Mouse (Mus musculus): ENCODE results near the gene Gpatch2. TPM values are rescaled to one million over a fixed set of nuclear protein-coding genes. Genes with fewer than 3 reads are reported as not detected.

Gpatch2 gene
- polyA plus RNA-seq, 1 experiment, result 9.9 TPM

DNA sequence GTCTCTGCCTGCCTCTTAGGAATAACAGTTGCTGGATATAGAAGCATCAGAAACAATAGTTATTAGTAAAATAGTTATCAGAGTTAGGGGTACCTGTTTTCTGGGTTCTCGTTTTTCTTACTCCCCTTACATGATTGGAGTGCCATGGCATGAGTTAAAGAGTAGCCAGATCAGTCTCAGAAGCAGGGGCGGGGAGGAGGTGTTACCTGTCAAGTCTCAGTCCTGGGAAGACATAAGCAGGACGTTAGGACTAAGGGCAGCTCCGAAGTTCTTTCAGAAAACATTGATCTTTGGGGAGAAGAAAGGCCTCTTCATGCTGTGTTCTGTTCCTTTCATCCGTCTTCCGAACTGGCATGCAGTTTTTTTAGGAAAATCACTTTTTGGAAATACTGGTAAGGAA is 5.4 kb downstream of the Gpatch2 start:
- Histone ChIP-seq H3K4me3 (replicated peaks; ENCODE audit: extremely low read depth, low read depth, low read length) (no peak overlapping the region), H3K4me1 (ENCODE audit: control insufficient read depth, insufficient read depth, low read length) (0 out of 2 replicates have a peak, but pooled peaks cover 2% of the 10 kb centered on the region)
- TF ChIP-seq CTCF (IDR thresholded peaks at IDR 0.05; ENCODE audit: insufficient read depth, low read length) (no peak), POLR2A (IDR thresholded peaks at IDR 0.05; ENCODE audit: borderline replicate concordance, extremely low read depth, low read depth, low read length) (no peak)
- WGBS, result 78% methylated on average over 6 of the region's 6 CpGs
- no peak for DNase-seq

DNA sequence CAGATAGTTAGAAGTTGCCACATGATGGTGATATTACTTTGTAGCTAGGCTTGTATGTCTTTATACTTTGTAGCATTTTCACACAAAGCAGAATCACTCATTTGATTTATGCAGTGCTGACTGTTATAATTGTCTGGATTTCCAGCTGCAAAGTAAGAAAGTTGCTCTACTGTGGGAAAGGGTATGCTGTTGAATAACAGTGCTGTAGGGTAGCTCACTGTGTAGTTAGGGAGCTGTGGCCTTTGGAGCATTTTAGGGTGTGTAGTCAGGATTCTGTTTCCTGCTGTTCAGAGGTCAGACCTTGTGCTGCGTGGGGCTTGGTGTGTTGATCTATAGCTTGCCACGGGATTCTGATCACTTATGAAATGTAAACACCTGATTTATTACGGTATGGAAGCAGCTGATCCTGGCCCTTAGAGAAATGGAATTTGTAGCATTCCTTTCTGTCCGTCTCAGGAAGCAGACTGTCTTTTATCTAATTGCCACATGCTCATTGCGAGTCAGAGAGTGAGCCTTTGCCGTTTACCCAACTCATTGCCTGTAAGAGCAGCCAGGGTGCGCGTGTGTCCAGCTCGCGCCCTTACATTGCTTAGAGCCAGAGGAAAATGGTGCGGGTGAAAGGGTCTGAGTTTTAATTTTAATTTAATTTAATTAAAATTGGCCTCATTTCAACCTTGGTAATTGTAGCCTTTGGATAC is 11.2 kb downstream of the Gpatch2 start:
- TF ChIP-seq POLR2A (IDR thresholded peaks at IDR 0.05; ENCODE audit: borderline replicate concordance, extremely low read depth, low read depth, low read length), result no peak
- no peak for TF ChIP-seq CTCF (IDR thresholded peaks at IDR 0.05; ENCODE audit: insufficient read depth, low read length)
- no peak for DNase-seq
- no peak overlapping the region for H3K4me3 ChIP-seq (replicated peaks; ENCODE audit: extremely low read depth, low read depth, low read length)
- WGBS, result 51% methylated on average over 11 of the region's 11 CpGs
- H3K4me1 ChIP-seq (ENCODE audit: control insufficient read depth, insufficient read depth, low read length), result peaks cover 11% of the 10 kb centered on the region

DNA sequence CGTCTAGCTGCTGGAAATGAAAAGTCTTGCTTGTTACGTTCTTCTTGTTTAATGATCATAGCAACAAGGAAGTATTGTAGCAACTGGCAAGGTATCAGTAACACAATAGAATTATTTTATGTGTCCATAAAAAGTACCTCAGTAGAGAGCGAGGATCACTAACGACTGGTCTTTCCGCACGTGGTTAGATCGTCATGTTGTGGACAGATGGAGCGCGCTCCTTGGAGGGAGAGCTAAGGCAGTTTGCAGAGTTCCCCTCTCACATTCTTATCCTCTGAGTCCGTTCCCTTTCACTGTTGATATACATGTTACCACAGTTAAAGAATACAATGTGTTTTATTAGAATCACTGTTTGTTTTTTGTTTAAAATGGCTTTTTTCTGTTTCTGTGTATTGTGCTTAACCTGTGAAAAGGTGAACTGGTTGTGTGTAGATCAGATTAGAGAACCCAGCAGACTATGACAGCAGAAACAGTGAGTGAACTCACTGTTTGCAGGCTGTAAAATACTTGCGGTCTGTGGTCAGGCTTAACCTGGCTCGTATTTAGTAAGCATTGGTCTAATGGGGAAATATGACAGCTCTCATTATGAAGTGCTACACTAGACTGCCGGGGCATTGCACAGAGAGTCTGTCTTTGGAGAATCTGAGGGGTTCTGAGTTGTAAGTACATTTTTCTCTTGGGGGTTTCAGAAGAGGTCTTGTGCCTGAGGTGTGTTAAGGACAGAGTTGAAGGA is 13.3 kb downstream of the Gpatch2 start:
- 69% methylated on average over 13 of the region's 13 CpGs for WGBS
- H3K4me3 ChIP-seq (replicated peaks; ENCODE audit: extremely low read depth, low read depth, low read length), result no peak overlapping the region
- DNase-seq, result no peak
- peaks cover 11% of the 10 kb centered on the region for H3K4me1 ChIP-seq (ENCODE audit: control insufficient read depth, insufficient read depth, low read length)
- TF ChIP-seq CTCF (IDR thresholded peaks at IDR 0.05; ENCODE audit: insufficient read depth, low read length) (no peak), POLR2A (IDR thresholded peaks at IDR 0.05; ENCODE audit: borderline replicate concordance, extremely low read depth, low read depth, low read length) (no peak)

DNA sequence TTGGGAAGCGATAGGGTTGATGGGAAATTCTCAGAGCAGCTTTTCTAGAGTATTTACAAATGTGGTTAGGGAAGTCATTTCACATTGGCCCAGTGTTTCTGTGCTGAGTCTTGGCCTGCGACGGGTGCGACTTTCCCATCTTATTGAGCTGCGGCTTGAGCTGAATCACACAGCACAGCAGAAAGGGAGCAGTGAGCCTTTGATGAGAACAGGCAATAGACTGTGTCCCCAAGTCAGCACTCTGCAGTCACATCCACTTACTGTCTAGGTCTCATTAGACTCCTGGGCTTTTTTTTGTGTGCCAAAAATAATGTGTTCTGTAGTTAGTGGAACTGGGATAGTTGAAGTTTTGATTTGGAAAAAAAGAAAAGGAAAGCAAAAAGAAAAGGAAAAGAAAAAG is 14.9 kb downstream of the Gpatch2 start:
- H3K4me1 ChIP-seq (ENCODE audit: control insufficient read depth, insufficient read depth, low read length), result peaks cover 11% of the 10 kb centered on the region
- TF ChIP-seq CTCF (IDR thresholded peaks at IDR 0.05; ENCODE audit: insufficient read depth, low read length), result no peak
- TF ChIP-seq POLR2A (IDR thresholded peaks at IDR 0.05; ENCODE audit: borderline replicate concordance, extremely low read depth, low read depth, low read length), result no peak
- H3K4me3 ChIP-seq (replicated peaks; ENCODE audit: extremely low read depth, low read depth, low read length), result no peak overlapping the region
- no peak for DNase-seq
- WGBS, result 90% methylated on average over 5 of the region's 5 CpGs

DNA sequence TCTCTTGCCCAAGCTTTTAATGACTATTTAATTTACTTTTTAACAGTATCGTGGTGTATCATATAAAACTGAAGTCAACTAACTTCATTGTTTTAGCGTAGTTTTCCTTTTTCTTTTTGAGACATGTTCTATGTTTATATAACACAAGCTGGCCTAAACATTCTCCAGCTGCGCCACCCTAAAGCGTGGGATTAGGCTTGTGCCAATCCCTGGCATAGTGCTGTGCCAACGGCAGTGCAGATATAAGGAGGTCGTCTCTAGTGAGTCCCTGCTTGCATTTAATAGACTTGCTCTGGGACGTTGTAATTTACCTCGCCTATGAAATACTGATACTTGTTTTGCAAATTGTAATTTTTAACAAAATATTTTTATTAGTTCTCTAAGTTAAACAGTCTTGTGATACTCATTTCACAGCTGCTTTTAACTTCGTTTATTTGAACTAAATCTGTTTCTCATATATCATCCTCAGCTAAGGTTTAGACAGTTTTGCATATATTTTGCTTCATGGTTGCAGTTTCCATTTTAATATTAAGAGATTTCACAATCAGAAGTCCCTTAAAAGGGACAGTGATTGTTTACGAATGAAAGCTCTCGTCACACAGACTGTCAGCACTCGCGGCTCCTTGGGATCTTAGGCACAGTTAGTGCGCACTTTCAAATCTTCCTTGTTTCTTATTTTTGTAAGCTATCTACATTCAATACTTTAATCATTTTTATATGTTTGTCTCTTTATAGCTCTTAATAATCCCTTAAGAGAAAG is 17.1 kb downstream of the Gpatch2 start:
- Histone ChIP-seq H3K4me3 (replicated peaks; ENCODE audit: extremely low read depth, low read depth, low read length) (no peak overlapping the region), H3K4me1 (ENCODE audit: control insufficient read depth, insufficient read depth, low read length) (no peaks in the 10 kb centered on the region; the same call in 1 of the 2 replicates)
- DNase-seq, result no peak
- WGBS, result 64% methylated on average over 14 of the region's 14 CpGs
- no peak for TF ChIP-seq CTCF (IDR thresholded peaks at IDR 0.05; ENCODE audit: insufficient read depth, low read length)
- no peak for TF ChIP-seq POLR2A (IDR thresholded peaks at IDR 0.05; ENCODE audit: borderline replicate concordance, extremely low read depth, low read depth, low read length)

DNA sequence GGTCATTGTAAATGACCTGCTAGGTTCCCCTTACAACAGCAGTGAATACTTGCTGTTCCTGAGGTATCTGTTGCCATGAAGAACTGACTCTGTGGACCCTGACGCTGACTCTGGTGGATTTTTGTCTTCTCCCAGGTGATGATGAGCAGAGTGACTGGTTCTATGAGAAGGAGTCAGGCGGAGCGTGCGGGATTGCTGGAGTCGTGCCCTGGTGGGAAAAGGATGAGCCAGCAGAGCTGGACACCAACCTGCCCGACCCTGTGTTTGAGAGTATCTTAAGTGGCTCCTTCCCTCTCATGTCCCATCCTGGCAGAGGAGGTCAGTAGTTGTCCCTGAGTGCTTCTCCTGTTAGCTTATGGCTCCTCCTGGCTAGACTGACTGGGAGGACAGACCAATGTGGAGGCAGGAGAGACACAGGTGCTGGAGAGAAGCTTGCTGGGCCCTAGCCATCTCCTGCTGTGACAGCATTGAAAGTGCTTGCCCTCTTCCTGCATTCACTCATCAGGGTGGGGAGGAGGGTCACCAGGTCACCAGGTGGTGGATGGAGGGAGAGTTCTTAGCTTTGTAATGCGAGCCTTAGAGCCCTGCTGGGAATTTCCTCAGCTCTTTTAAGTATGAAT is 17.8 kb downstream of the Gpatch2 start:
- Histone ChIP-seq H3K4me3 (replicated peaks; ENCODE audit: extremely low read depth, low read depth, low read length) (no peak overlapping the region), H3K4me1 (ENCODE audit: control insufficient read depth, insufficient read depth, low read length) (no peaks in the 10 kb centered on the region)
- 72% methylated on average over 7 of the region's 7 CpGs for WGBS
- no peak for DNase-seq
- no peak for TF ChIP-seq CTCF (IDR thresholded peaks at IDR 0.05; ENCODE audit: insufficient read depth, low read length)
- no peak for TF ChIP-seq POLR2A (IDR thresholded peaks at IDR 0.05; ENCODE audit: borderline replicate concordance, extremely low read depth, low read depth, low read length)

DNA sequence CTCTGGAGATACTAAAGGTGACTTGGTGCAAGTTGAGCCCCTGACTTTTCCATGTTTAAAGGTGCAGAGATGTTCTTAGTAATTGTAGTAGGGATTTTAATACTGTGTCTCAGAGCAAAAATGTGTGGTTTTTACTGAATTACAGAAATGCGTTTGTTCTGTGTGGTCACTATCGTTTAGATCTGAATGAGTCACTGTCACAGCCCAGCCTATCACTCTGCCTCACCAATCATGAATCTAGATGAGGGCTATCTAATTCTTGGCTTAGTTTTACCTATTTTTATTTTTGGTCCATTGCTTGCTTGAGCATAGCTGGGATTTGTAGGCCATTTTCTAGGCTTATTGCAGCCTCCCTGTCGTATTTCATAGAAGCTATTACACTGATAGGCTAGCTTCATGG is 19.9 kb downstream of the Gpatch2 start:
- Histone ChIP-seq H3K4me1 (ENCODE audit: control insufficient read depth, insufficient read depth, low read length) (no peaks in the 10 kb centered on the region), H3K4me3 (replicated peaks; ENCODE audit: extremely low read depth, low read depth, low read length) (no peak overlapping the region)
- 91% methylated on average over 3 of the region's 3 CpGs for WGBS
- TF ChIP-seq CTCF (IDR thresholded peaks at IDR 0.05; ENCODE audit: insufficient read depth, low read length) (no peak), POLR2A (IDR thresholded peaks at IDR 0.05; ENCODE audit: borderline replicate concordance, extremely low read depth, low read depth, low read length) (no peak)
- DNase-seq, result no peak

DNA sequence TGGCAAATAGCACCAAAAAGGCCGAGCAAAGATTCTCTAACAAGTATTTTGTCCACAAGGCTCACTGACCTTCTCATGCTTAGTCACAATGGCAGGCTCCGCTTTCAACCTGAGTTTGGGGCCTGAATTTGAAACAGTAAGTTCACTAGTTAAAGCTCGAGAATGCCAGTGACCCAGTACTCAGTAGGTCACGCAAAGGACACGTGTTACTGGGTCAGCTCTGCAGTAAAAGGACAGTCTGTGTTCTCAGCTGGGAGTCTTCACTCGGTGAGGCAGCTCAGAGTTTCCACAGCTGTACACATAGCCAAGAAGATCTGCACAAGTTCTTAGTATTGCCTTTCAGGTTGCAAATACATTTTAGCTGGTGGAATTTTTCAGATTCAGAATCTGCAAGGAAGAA is 21.0 kb downstream of the Gpatch2 start:
- no peak for DNase-seq
- TF ChIP-seq POLR2A (IDR thresholded peaks at IDR 0.05; ENCODE audit: borderline replicate concordance, extremely low read depth, low read depth, low read length) (no peak), CTCF (IDR thresholded peaks at IDR 0.05; ENCODE audit: insufficient read depth, low read length) (no peak)
- H3K4me3 ChIP-seq (replicated peaks; ENCODE audit: extremely low read depth, low read depth, low read length), result no peak overlapping the region
- 79% methylated on average over 6 of the region's 6 CpGs for WGBS
- no peaks in the 10 kb centered on the region for H3K4me1 ChIP-seq (ENCODE audit: control insufficient read depth, insufficient read depth, low read length)

DNA sequence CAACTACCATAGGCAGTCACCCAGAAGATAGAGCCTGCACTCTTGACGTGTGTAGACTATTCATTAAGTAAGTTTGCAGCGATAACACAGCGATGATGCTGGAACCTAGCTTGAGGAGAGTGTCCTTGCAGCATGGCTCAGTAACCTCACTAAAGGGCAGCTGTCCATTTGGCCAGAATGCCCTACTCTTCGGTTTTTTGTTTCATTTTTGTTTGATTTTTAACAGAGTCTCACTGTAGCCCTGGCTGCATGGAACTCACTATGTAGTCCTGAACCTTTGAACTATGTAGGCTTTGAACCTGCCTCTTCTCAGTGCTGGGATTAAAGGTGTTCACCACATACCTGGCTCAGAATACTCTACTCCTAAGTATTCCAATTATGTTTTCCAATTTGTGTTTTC is 22.8 kb downstream of the Gpatch2 start:
- 89% methylated on average over 4 of the region's 4 CpGs for WGBS
- no peak for DNase-seq
- TF ChIP-seq POLR2A (IDR thresholded peaks at IDR 0.05; ENCODE audit: borderline replicate concordance, extremely low read depth, low read depth, low read length) (no peak), CTCF (IDR thresholded peaks at IDR 0.05; ENCODE audit: insufficient read depth, low read length) (no peak)

More for the DNA sequence above, 22.8 kb downstream of the Gpatch2 start:
- Histone ChIP-seq H3K4me1 (ENCODE audit: control insufficient read depth, insufficient read depth, low read length) (no peaks in the 10 kb centered on the region), H3K4me3 (replicated peaks; ENCODE audit: extremely low read depth, low read depth, low read length) (no peak overlapping the region)

Data from lung, adult 2 months (tissue).